Mouse (Mus musculus): ENCODE data around the gene Icam5. TPM values are rescaled to one million over a fixed set of nuclear protein-coding genes. Genes with fewer than 3 reads are reported as not detected.

Icam5 gene
- polyA plus RNA-seq, 1 experiment from 2014 or later, result 0.04 TPM

- Histone ChIP-seq H3K27ac (no peak overlapping the region), H3K4me3 (ENCODE audit: inconsistent target) (no peak overlapping the region), H3K36me3 (ENCODE audit: inconsistent target) (peaks cover 93% of the 10 kb centered on the region), H3K79me2 (ENCODE audit: inconsistent target) (peaks cover 51% of the 10 kb centered on the region)
- WGBS (ENCODE audit: missing documents), result 93% methylated on average over 9 of the region's 9 CpGs
Measured at GRCm38 (mm10) chr9:21081127-21081526, 49.3 kb downstream of the Icam5 start.

GRCm38 (mm10) chr9:21083324-21083723 is 51.5 kb downstream of the Icam5 start:
- WGBS (ENCODE audit: missing documents), result 98% methylated on average over 3 of the region's 3 CpGs
- Histone ChIP-seq H3K27ac (no peak overlapping the region), H3K4me3 (ENCODE audit: inconsistent target) (no peak overlapping the region), H3K79me2 (ENCODE audit: inconsistent target) (peaks cover 73% of the 10 kb centered on the region), H3K36me3 (ENCODE audit: inconsistent target) (peaks cover 89% of the 10 kb centered on the region)

Other genes starting within 250 kb of the Icam5 start
- not detected in 3 replicates for gene Col5a3, start 217.0 kb upstream of the Icam5 start, polyA plus RNA-seq (2018)
- not detected in 3 replicates for gene Rdh8, start 213.6 kb upstream of the Icam5 start, polyA plus RNA-seq (2018)
- 9.0 to 17.6 TPM (median 12.0 TPM) in 3 replicates for gene A230050P20Rik, start 163.4 kb upstream of the Icam5 start, polyA plus RNA-seq (2018)
- gene Angptl6, start 152.3 kb upstream of the Icam5 start, polyA plus RNA-seq (2018), result 0.46 to 2.3 TPM (median 1.8 TPM) in 3 replicates
- 9.3 to 35.0 TPM (median 13.9 TPM) in 3 replicates for gene Ppan, start 143.9 kb upstream of the Icam5 start, polyA plus RNA-seq (2018)
- 76.8 to 138 TPM (median 100 TPM) in 3 replicates for gene Eif3g, start 133.4 kb upstream of the Icam5 start, polyA plus RNA-seq (2018)
- gene Dnmt1, start 72.2 kb upstream of the Icam5 start, polyA plus RNA-seq (2018), result 37.5 to 90.6 TPM (median 56.1 TPM) in 3 replicates
- 16.4 to 43.0 TPM (median 32.4 TPM) in 3 replicates for gene S1pr2, start 55.3 kb upstream of the Icam5 start, polyA plus RNA-seq (2018)
- gene Mrpl4, start 29.3 kb upstream of the Icam5 start, polyA plus RNA-seq (2018), result 27.9 to 56.9 TPM (median 50.5 TPM) in 3 replicates
- gene Icam1, start 16.1 kb upstream of the Icam5 start, polyA plus RNA-seq (2018), result 35.3 to 116 TPM (median 39.2 TPM) in 3 replicates
- gene Icam4, start 2.7 kb upstream of the Icam5 start, polyA plus RNA-seq (2018), result not detected in 3 replicates
- not detected in 3 replicates for gene Zglp1, start 35.0 kb downstream of the Icam5 start, polyA plus RNA-seq (2018)
- 0.22 TPM in 1 of 3 replicates, not detected in the others for gene Gm49373, start 41.0 kb downstream of the Icam5 start, polyA plus RNA-seq (2018)
- 22.6 to 65.1 TPM (median 36.6 TPM) in 3 replicates for gene Fdx1l, start 41.5 kb downstream of the Icam5 start, polyA plus RNA-seq (2018)
- 0.88 to 8.1 TPM (median 2.0 TPM) in 3 replicates for gene Gm38431, start 59.9 kb downstream of the Icam5 start, polyA plus RNA-seq (2018)
- gene Raver1, start 59.9 kb downstream of the Icam5 start, polyA plus RNA-seq (2018), result 24.3 to 37.8 TPM (median 28.2 TPM) in 3 replicates
- 22.8 to 47.7 TPM (median 23.6 TPM) in 3 replicates for gene Tyk2, start 99.2 kb downstream of the Icam5 start, polyA plus RNA-seq (2018)
- 166 to 206 TPM (median 199 TPM) in 3 replicates for gene Cdc37, start 117.9 kb downstream of the Icam5 start, polyA plus RNA-seq (2018)
- gene Pde4a, start 133.6 kb downstream of the Icam5 start, polyA plus RNA-seq (2018), result 6.5 to 7.1 TPM (median 6.8 TPM) in 3 replicates
- 27.5 to 46.5 TPM (median 35.7 TPM) in 3 replicates for gene Keap1, start 207.3 kb downstream of the Icam5 start, polyA plus RNA-seq (2018)
- not detected in 3 replicates for gene S1pr5, start 216.4 kb downstream of the Icam5 start, polyA plus RNA-seq (2018)
- 4.0 to 14.4 TPM (median 12.6 TPM) in 3 replicates for gene Atg4d, start 233.2 kb downstream of the Icam5 start, polyA plus RNA-seq (2018)